Mouse (Mus musculus): ENCODE data around the gene Serpind1. TPM values are rescaled to one million over a fixed set of nuclear protein-coding genes. Genes with fewer than 3 reads are reported as not detected.

Gene Serpind1
- polyA plus RNA-seq, 1 experiment from 2014 or later: 1.9 TPM

DNA sequence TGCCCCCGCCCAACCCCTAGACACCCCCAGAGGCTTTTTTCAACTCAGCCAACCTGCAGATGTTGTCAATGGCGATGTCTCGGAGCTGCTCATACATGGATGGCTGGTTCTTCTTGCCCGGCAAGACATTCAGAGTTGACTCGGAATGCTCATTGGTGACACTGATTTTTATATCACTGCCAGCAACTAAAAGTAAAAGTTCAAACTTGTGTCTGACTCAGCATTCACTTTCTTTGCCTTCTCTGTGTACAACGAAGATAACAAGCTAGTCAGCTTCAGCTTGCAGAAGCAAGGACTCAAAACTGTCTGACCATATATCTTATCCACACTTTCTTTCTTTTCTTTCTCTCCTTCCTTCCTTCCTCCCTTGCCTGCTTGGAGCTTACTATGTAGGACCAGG, 24.9 kb downstream of the Serpind1 start:
- H3K27me3 ChIP-seq (replicated peaks): no peaks in the 10 kb centered on the region
- H3K36me3 ChIP-seq: peaks cover 72% of the 10 kb centered on the region
- no peak overlapping the region for H3K27ac ChIP-seq (replicated peaks)
- 91% methylated on average over 6 of the region's 6 CpGs for WGBS
- no peak overlapping the region for H3K9ac ChIP-seq (replicated peaks)
- H3K4me2 ChIP-seq: no peak overlapping the region
- H3K9me3 ChIP-seq (replicated peaks): no peaks in the 10 kb centered on the region
- ATAC-seq (ENCODE audit: low FRiP score): no peak
- H3K4me1 ChIP-seq: no peaks in the 10 kb centered on the region
- H3K4me3 ChIP-seq (replicated peaks): no peak overlapping the region

DNA sequence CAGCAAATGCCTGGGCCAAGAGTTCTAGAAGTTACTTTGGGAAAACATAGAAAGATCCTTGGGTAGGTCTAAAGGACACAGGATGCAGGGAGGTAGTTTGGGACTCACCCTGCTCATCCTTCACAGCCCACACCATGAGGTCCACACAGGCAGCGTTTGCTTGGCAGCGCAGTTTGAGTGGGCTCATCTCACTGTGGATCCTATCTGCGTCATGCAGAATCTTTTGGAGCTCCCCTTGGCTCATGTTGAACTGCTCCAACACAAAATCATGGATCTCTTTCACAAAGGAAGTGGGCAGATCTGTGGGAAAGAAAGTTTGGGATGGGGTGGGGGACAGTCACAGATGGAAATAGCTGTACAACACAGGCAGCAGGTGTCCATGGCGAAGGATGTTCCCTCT, 27.6 kb downstream of the Serpind1 start:
- Histone ChIP-seq H3K36me3 (peaks cover 67% of the 10 kb centered on the region), H3K4me2 (no peak overlapping the region), H3K4me3 (replicated peaks) (no peak overlapping the region), H3K27ac (replicated peaks) (no peak overlapping the region), H3K9ac (replicated peaks) (no peak overlapping the region), H3K9me3 (replicated peaks) (no peaks in the 10 kb centered on the region), H3K4me1 (no peaks in the 10 kb centered on the region), H3K27me3 (replicated peaks) (no peaks in the 10 kb centered on the region)
- ATAC-seq (ENCODE audit: low FRiP score): no peak
- WGBS: 97% methylated on average over 4 of the region's 4 CpGs

- Histone ChIP-seq H3K4me1 (no peaks in the 10 kb centered on the region), H3K36me3 (peaks cover 62% of the 10 kb centered on the region), H3K27ac (replicated peaks) (no peak overlapping the region), H3K4me3 (replicated peaks) (no peak overlapping the region), H3K4me2 (no peak overlapping the region), H3K27me3 (replicated peaks) (no peaks in the 10 kb centered on the region), H3K9me3 (replicated peaks) (no peaks in the 10 kb centered on the region), H3K9ac (replicated peaks) (no peak overlapping the region)
- 95% methylated on average over 4 of the region's 4 CpGs for WGBS
- ATAC-seq (ENCODE audit: low FRiP score): no peak
Observed at GRCm38 (mm10) chr16:17382306-17382705, 51.1 kb downstream of the Serpind1 start.

GRCm38 (mm10) chr16:17383594-17384326, 52.6 kb downstream of the Serpind1 start:
- Histone ChIP-seq H3K9me3 (replicated peaks) (no peaks in the 10 kb centered on the region), H3K27ac (replicated peaks) (no peak overlapping the region), H3K4me3 (replicated peaks) (no peak overlapping the region), H3K4me1 (no peaks in the 10 kb centered on the region), H3K36me3 (peaks cover 52% of the 10 kb centered on the region), H3K9ac (replicated peaks) (no peak overlapping the region), H3K4me2 (no peak overlapping the region), H3K27me3 (replicated peaks) (no peaks in the 10 kb centered on the region)
- ATAC-seq (ENCODE audit: low FRiP score): no peak
- 91% methylated on average over 2 of the region's 2 CpGs for WGBS

GRCm38 (mm10) chr16:17392784-17393183, 61.6 kb downstream of the Serpind1 start:
- H3K27ac ChIP-seq (replicated peaks): no peak overlapping the region
- no peaks in the 10 kb centered on the region for H3K9me3 ChIP-seq (replicated peaks)
- no peak overlapping the region for H3K9ac ChIP-seq (replicated peaks)
- H3K27me3 ChIP-seq (replicated peaks): no peaks in the 10 kb centered on the region
- no peak overlapping the region for H3K4me3 ChIP-seq (replicated peaks)
- peaks cover 16% of the 10 kb centered on the region for H3K36me3 ChIP-seq
- no peak overlapping the region for H3K4me2 ChIP-seq
- WGBS: 78% methylated on average over 4 of the region's 4 CpGs
- H3K4me1 ChIP-seq: no peaks in the 10 kb centered on the region
- ATAC-seq (ENCODE audit: low FRiP score): no peak

Other genes starting within 250 kb of the Serpind1 start
- gene Ppil2, start 220.1 kb upstream of the Serpind1 start, polyA plus RNA-seq (2015; fragmentation: Nextera tagmentation; extraction: Ambion mirVana): 134 and 143 TPM in 2 replicates
- 13.1 and 16.2 TPM in 2 replicates for gene 2610318N02Rik, start 206.2 kb upstream of the Serpind1 start, polyA plus RNA-seq (2015; fragmentation: Nextera tagmentation; extraction: Ambion mirVana)
- gene Sdf2l1, start 199.0 kb upstream of the Serpind1 start, polyA plus RNA-seq (2015; fragmentation: Nextera tagmentation; extraction: Ambion mirVana): 38.4 and 57.3 TPM in 2 replicates
- 45.6 and 52.3 TPM in 2 replicates for gene Ydjc, start 186.8 kb upstream of the Serpind1 start, polyA plus RNA-seq (2015; fragmentation: Nextera tagmentation; extraction: Ambion mirVana)
- gene Ccdc116, start 184.1 kb upstream of the Serpind1 start, polyA plus RNA-seq (2015; fragmentation: Nextera tagmentation; extraction: Ambion mirVana): 2.7 and 3.5 TPM in 2 replicates
- 288 and 306 TPM in 2 replicates for gene Ube2l3, start 128.7 kb upstream of the Serpind1 start, polyA plus RNA-seq (2015; fragmentation: Nextera tagmentation; extraction: Ambion mirVana)
- 1.9 and 2.1 TPM in 2 replicates for gene Rimbp3, start 122.8 kb upstream of the Serpind1 start, polyA plus RNA-seq (2015; fragmentation: Nextera tagmentation; extraction: Ambion mirVana)
- 6.7 and 7.4 TPM in 2 replicates for gene Hic2, start 97.8 kb upstream of the Serpind1 start, polyA plus RNA-seq (2015; fragmentation: Nextera tagmentation; extraction: Ambion mirVana)
- 87.0 and 112 TPM in 2 replicates for gene Tmem191c, start 55.3 kb upstream of the Serpind1 start, polyA plus RNA-seq (2015; fragmentation: Nextera tagmentation; extraction: Ambion mirVana)
- gene Snap29, start 74.6 kb downstream of the Serpind1 start, polyA plus RNA-seq (2015; fragmentation: Nextera tagmentation; extraction: Ambion mirVana): 23.3 and 24.0 TPM in 2 replicates
- 54.6 and 59.7 TPM in 2 replicates for gene Pi4ka, start 74.9 kb downstream of the Serpind1 start, polyA plus RNA-seq (2015; fragmentation: Nextera tagmentation; extraction: Ambion mirVana)
- gene Crkl, start 120.6 kb downstream of the Serpind1 start, polyA plus RNA-seq (2015; fragmentation: Nextera tagmentation; extraction: Ambion mirVana): 76.3 and 77.4 TPM in 2 replicates
- 3.4 and 4.8 TPM in 2 replicates for gene Aifm3, start 158.2 kb downstream of the Serpind1 start, polyA plus RNA-seq (2015; fragmentation: Nextera tagmentation; extraction: Ambion mirVana)
- gene Lztr1, start 177.3 kb downstream of the Serpind1 start, polyA plus RNA-seq (2015; fragmentation: Nextera tagmentation; extraction: Ambion mirVana): 118 and 129 TPM in 2 replicates
- 58.1 and 60.8 TPM in 2 replicates for gene Thap7, start 199.8 kb downstream of the Serpind1 start, polyA plus RNA-seq (2015; fragmentation: Nextera tagmentation; extraction: Ambion mirVana)
- 0.98 and 1.3 TPM in 2 replicates for gene Lrrc74b, start 229.9 kb downstream of the Serpind1 start, polyA plus RNA-seq (2015; fragmentation: Nextera tagmentation; extraction: Ambion mirVana)
- gene P2rx6, start 230.5 kb downstream of the Serpind1 start, polyA plus RNA-seq (2015; fragmentation: Nextera tagmentation; extraction: Ambion mirVana): 2.6 and 2.8 TPM in 2 replicates

Measured in neural tube, embryonic 15.5 days (tissue).